Mouse (Mus musculus) Patski (cell line): ENCODE data around the gene Hist2h2bb. TPM values are rescaled to one million over a fixed set of nuclear protein-coding genes. Genes with fewer than 3 reads are reported as not detected.
A peak's percentile ranks its signal among the peaks of the same experiment; 100 is the strongest.

Source experiments
- ATAC-seq: fragments of 100-300 bp; one replicate; pipeline ENCODE4 v1.8.0; 2021
- CTCF ChIA-PET: fragments of 350-600 bp; sonication (Branson Sonifier 250); formaldehyde crosslinking; loops from one replicate; lab custom pipeline; 2022; ENCODE audit warnings: inconsistent platforms; lab: Charles Lee
- POLR2A ChIA-PET: fragments of 350-600 bp; sonication (Branson Sonifier 250); formaldehyde crosslinking; loops from one replicate; lab custom pipeline; 2022; ENCODE audit warnings: antibody characterized with exemption, inconsistent platforms; lab: Charles Lee
- DNase-seq: peaks from one replicate; pipeline ENCODE4 v3.0.0-alpha.2; 2011; ENCODE audit warnings: low read depth, low spot score
- H3K27me3 ChIP-seq: fragments of 371-371 bp; one replicate; pipeline ENCODE4 v1.5.1; 2021
- CTCF ChIP-seq: fragments of 100-300 bp; IDR thresholded peaks from one replicate; pipeline ENCODE4 v1.5.1; 2021
- in situ Hi-C: fragments of 300-500 bp; cut with MboI; formaldehyde crosslinking; loops from 3 replicates; pipeline ENCODE4 v1.11.1; 2018; ENCODE audit warnings: low pct_unique_long_range_greater_than_20kb, mixed read lengths
- polyA plus RNA-seq: library from polyadenylated mRNA; unstranded; gene quantifications from one replicate; pipeline ENCODE4 v1.2.3, GENCODE M21; 2021

Hist2h2bb gene
- polyA plus RNA-seq, 1 experiment from 2014 or later = 8.0 TPM

- ChIA-PET POLR2A (no interaction called here), CTCF (interaction anchor here (1.0 to 1.2 kb wide), 2 partner anchors 10 to 14 kb away, joined by 3 to 7 read pairs; no protein-coding TSS in a partner anchor)
- no peak for TF ChIP-seq CTCF
- DNase-seq (no peak), ATAC-seq (no peak)
- H3K27me3 ChIP-seq = no peaks in the 10 kb centered on the region
- in situ Hi-C loops = no loop called here
These were observed 28.8 kb downstream of the Hist2h2bb start for GRCm38 (mm10) chr3:96298360-96298759.

GRCm38 (mm10) chr3:96299562-96299961 lies 30.0 kb downstream of the Hist2h2bb start:
- ATAC-seq (no peak), DNase-seq (no peak)
- TF ChIP-seq CTCF = no peak
- in situ Hi-C loops = no loop called here
- CTCF ChIA-PET = interaction anchor here (1.2 kb wide), 1 partner anchor 15 kb away, joined by 3 read pairs; no protein-coding TSS in a partner anchor
- no peaks in the 10 kb centered on the region for H3K27me3 ChIP-seq
- POLR2A ChIA-PET = no interaction called here

- no peak for TF ChIP-seq CTCF
- POLR2A ChIA-PET = interaction anchor here (0.8 kb wide), 1 partner anchor 35 kb away, joined by 4 read pairs; no protein-coding TSS in a partner anchor
- DNase-seq (no peak), ATAC-seq (no peak)
- CTCF ChIA-PET = interaction anchor here (0.7 to 1.4 kb wide), 3 partner anchors 13 to 16 kb away, joined by 3 read pairs; no protein-coding TSS in a partner anchor
- no peaks in the 10 kb centered on the region for H3K27me3 ChIP-seq
- in situ Hi-C loops = no loop called here
These were observed 31.4 kb downstream of the Hist2h2bb start for GRCm38 (mm10) chr3:96300706-96301529.

GRCm38 (mm10) chr3:96302076-96302475 lies 32.5 kb downstream of the Hist2h2bb start:
- POLR2A ChIA-PET = no interaction called here
- DNase-seq (no peak), ATAC-seq (no peak)
- CTCF ChIA-PET = interaction anchor here (1.4 kb wide), 1 partner anchor 15 kb away, joined by 3 read pairs; no protein-coding TSS in a partner anchor
- no peak for TF ChIP-seq CTCF
- no peaks in the 10 kb centered on the region for H3K27me3 ChIP-seq
- in situ Hi-C loops = no loop called here

GRCm38 (mm10) chr3:96306506-96306905 lies 37.0 kb downstream of the Hist2h2bb start:
- no peak for TF ChIP-seq CTCF
- CTCF ChIA-PET = interaction anchor here (0.8 to 3.0 kb wide), 2 partner anchors 19 to 29 kb away, joined by 4 to 8 read pairs; no protein-coding TSS in a partner anchor
- DNase-seq (no peak), ATAC-seq (no peak)
- in situ Hi-C loops = no loop called here
- no peaks in the 10 kb centered on the region for H3K27me3 ChIP-seq
- POLR2A ChIA-PET = no interaction called here

GRCm38 (mm10) chr3:96309441-96309840 lies 39.9 kb downstream of the Hist2h2bb start:
- ATAC-seq (no peak), DNase-seq (no peak)
- CTCF ChIA-PET = interaction anchor here (1.8 kb wide), 1 partner anchor 17 kb away, joined by 7 read pairs; no protein-coding TSS in a partner anchor
- TF ChIP-seq CTCF = no peak
- H3K27me3 ChIP-seq = no peaks in the 10 kb centered on the region
- POLR2A ChIA-PET = no interaction called here
- in situ Hi-C loops = no loop called here

- in situ Hi-C loops = no loop called here
- ChIA-PET CTCF (interaction anchor here (1.8 to 2.8 kb wide), 2 partner anchors 13 to 14 kb away, joined by 6 to 7 read pairs; no protein-coding TSS in a partner anchor), POLR2A (no interaction called here)
- ATAC-seq (peak; percentile 83), DNase-seq (peak; percentile 31)
- no peaks in the 10 kb centered on the region for H3K27me3 ChIP-seq
- TF ChIP-seq CTCF = no peak
These were observed 43.0 kb downstream of the Hist2h2bb start for GRCm38 (mm10) chr3:96312341-96313098.

Other genes with a start within 250 kb of the Hist2h2bb start
- gene Vps45, start 211.3 kb upstream of the Hist2h2bb start, polyA plus RNA-seq = 36.2 TPM
- gene Otud7b, start 165.2 kb upstream of the Hist2h2bb start, polyA plus RNA-seq = 45.3 TPM
- gene Mtmr11, start 107.7 kb upstream of the Hist2h2bb start, polyA plus RNA-seq = 104 TPM
- gene Sf3b4, start 97.4 kb upstream of the Hist2h2bb start, polyA plus RNA-seq = 119 TPM
- 13.8 TPM for gene Sv2a, start 88.6 kb upstream of the Hist2h2bb start, polyA plus RNA-seq
- gene Bola1, start 50.0 kb upstream of the Hist2h2bb start, polyA plus RNA-seq = 55.3 TPM
- gene Hist2h2ab, start 49.9 kb upstream of the Hist2h2bb start, polyA plus RNA-seq = 1.0 TPM
- gene Hist2h2ac, start 48.9 kb upstream of the Hist2h2bb start, polyA plus RNA-seq = 3.4 TPM
- gene Hist2h2be, start 48.6 kb upstream of the Hist2h2bb start, polyA plus RNA-seq = 5.6 TPM
- gene Hist2h3c2, start 30.6 kb upstream of the Hist2h2bb start, polyA plus RNA-seq = 3.7 TPM
- gene Hist2h2aa2, start 29.5 kb upstream of the Hist2h2bb start, polyA plus RNA-seq = 13.1 TPM
- gene Hist2h2aa1, start 24.3 kb upstream of the Hist2h2bb start, polyA plus RNA-seq = 8.0 TPM
- gene Hist2h3c1, start 23.1 kb upstream of the Hist2h2bb start, polyA plus RNA-seq = not detected
- gene Hist2h4, start 6.4 kb upstream of the Hist2h2bb start, polyA plus RNA-seq = 0.72 TPM
- 0.83 TPM for gene Hist2h3b, start 1.1 kb upstream of the Hist2h2bb start, polyA plus RNA-seq
- 0.50 TPM for gene Fcgr1, start 24.2 kb downstream of the Hist2h2bb start, polyA plus RNA-seq
- gene BC107364, start 182.6 kb downstream of the Hist2h2bb start, polyA plus RNA-seq = not detected